Mouse (Mus musculus): ENCODE results near the gene Larp4.

- TF ChIP-seq POLR2A (IDR thresholded peaks at IDR 0.05; ENCODE audit: borderline replicate concordance, low read depth, low read length) (no peak), CTCF (IDR thresholded peaks at IDR 0.05; ENCODE audit: low read depth, low read length) (no peak)
Measured at GRCm38 (mm10) chr15:100052726-100053125, 82.9 kb downstream of the Larp4 start.

All from bone marrow macrophage, adult 2 months (primary cell).